Mouse (Mus musculus): ENCODE measurements around the gene Vmn1r87.
A peak's percentile ranks its signal among the peaks of the same experiment; 100 is the strongest.

The Vmn1r87 gene

DNA sequence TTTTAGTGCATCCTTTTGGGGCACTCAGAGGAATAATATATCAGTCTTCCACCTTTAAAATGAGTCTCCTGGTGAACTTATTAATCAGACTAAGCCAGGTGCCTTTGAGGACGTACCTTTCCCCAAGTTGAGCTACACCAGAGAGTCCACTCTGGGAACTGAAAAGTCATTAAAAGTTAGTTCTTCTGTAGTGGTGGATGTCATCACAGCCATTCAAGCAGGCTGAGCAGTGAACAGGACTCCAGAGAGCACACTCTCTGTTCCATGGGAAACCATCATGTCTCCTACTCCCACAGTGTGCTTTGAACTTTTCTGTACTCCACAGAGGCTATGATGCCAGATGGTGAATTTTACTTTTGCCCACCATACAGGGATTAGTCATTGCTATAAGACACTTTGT lies at the start of gene Vmn1r87:
Gene Vmn1r87, minus strand, starts transcription at position 101 of the 400 bp plus-strand sequence.
- no peak for DNase-seq

DNA sequence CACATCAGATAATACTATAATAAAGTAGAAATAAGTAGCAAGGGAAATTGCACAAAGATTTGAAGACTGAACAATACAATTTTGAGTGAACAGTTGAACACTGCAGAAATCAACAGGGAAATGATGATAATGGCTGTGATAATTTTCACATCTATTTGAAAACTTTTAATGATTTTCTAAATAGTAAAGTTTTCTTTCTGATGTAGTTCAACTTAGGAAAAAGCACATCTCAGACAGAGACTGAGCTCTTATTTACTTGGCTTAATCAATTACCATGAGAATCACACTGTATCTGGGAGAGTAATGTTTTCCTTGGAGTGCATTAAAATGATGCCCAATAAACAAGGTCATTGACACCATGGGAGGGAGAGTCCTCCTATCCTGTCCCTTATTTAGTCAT lies 19.3 kb upstream of the Vmn1r87 start, which contains the start of gene Vmn1r88:
Gene Vmn1r88, plus strand, starts transcription at position 301 of the 400 bp plus-strand sequence.
- DNase-seq = no peak

DNA sequence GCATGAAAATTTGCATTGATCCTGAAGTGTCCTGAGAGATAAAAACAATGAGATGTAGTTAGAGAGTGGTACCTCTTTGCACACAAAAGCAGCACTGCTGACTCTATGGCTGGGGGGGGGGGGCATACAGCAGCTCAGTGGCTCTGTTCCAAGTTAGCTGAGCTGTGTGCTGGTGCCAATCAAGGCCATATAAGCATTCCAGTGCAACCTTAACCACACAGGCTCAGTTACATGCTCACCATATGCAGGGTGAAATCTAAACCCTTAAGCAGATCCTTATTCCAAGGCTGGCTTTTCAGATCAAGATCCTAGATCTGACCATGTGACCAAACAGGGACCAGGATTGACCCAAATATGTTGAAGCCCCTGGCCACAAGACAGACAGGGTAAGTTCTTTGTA lies 2.6 kb downstream of the Vmn1r87 start:
- DNase-seq = no peak

DNA sequence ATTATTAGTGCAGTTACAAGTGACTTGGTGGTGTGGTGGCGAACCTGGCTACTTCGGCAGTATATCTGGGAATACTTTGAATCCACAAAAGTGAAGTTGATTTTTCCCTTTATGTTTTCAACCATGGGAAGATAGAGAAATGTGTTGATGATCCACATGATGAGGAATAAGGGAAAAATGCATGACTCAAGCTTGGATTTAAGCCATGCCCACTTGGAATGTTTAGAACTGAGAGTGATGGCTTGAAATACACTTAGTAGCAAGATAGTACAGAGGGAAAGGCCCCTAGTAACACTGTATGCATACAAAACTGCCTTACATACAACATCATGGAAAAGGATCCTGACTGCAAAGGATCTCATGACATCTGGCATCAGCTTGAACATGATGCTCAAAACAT lies 8.1 kb downstream of the Vmn1r87 start:
- DNase-seq = no peak

DNA sequence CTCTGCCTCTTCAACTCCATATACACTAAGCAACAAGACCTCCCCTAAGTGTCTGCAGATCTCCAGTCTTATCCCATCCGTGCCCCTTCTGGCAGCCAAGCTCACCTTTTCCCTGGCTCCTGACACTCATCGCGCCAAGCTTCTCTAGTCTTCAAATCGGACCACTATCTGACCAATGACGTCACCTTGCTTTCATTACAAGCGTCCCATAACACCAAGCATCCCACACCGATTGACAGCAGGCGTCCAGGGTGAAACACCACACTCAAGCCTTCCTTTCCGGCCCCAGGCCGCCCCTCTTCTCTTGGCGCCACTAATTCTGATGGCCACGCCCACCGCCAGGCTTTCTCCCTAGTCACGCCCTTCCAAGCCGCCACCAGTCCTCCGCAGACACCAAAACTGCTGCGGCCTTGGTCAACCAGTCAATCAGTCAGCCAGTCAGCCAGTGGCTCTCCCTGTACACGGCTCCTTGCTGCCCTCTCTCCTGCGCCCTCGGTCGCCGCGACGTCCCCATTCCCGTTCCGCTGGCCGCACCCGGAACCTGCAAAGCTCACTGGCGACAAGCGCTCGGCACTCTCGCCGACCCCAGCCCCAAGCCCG lies 16.3 kb downstream of the Vmn1r87 start:
- DNase-seq = peak; percentile 32

DNA sequence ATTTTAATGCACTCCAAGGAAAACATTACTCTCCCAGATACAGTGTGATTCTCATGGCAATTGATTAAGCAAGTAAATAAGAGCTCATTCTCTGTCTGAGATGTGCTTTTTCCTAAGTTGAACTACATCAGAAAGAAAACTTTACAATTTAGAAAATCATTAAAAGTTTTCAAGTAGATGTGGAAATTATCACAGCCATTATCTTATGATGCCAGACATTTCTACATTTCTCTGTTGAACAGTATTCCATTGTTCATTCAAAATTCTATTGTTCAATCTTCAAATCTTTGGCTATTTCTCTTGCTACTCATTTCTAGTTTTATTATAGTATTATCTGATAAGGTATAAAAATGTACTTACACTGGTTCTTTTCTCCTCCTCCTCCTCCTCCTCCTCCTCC lies 20.1 kb downstream of the Vmn1r87 start, which contains the start of gene Vmn1r86:
Gene Vmn1r86, minus strand, starts transcription at position 101 of the 400 bp plus-strand sequence.
- DNase-seq = no peak

DNA sequence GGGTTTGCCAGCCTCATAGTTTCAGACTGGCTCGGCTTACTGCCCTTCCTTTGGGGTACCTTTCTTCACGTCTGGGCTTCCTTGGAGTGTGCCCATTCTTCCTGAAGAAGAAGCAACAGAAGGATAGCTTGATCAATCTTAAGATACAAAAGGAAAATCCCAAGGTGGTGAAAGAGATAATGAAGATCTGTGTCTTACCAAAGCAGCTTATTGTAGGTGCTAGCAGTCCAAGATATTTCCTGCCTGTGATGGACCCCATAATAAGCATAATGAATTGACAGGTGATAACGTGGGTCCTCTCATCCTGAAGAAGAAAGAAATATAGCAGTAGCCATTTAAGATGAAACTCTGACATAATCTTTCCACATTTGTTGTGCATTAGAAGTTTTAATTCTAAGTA lies 44.9 kb downstream of the Vmn1r87 start, which contains the start of gene Vmn1r85:
Gene Vmn1r85, minus strand, starts transcription at position 101 of the 400 bp plus-strand sequence.
- DNase-seq = no peak
